Mouse (Mus musculus) cerebellum, adult 11 months (tissue): ENCODE measurements around the gene Ube2o.
A peak's percentile ranks its signal among the peaks of the same experiment; 100 is the strongest.
"Not testable (repeated sequence)": the region's sequence is repeated elsewhere in the genome, so short reads cannot be mapped to it uniquely, and the experiment has no call there.

Experiments
- DNase-seq: peaks from one replicate; pipeline ENCODE4 v3.0.0; 2022

Ube2o gene

GRCm38 (mm10) chr11:116508689-116509088 lies 72.6 kb downstream of the Ube2o start:
- no peak for DNase-seq

- no peak for DNase-seq
These were observed 74.9 kb downstream of the Ube2o start for GRCm38 (mm10) chr11:116506151-116506875.

GRCm38 (mm10) chr11:116505573-116505972 lies 75.7 kb downstream of the Ube2o start:
- DNase-seq: no peak

GRCm38 (mm10) chr11:116504516-116504915 lies 76.7 kb downstream of the Ube2o start:
- DNase-seq: no peak

GRCm38 (mm10) chr11:116501005-116501746 lies 80.1 kb downstream of the Ube2o start:
- no peak for DNase-seq

- DNase-seq: no peak
These were observed 82.2 kb downstream of the Ube2o start for GRCm38 (mm10) chr11:116499018-116499417.

GRCm38 (mm10) chr11:116498596-116498995 lies 82.7 kb downstream of the Ube2o start:
- no peak for DNase-seq

- DNase-seq: no peak
These were observed 83.9 kb downstream of the Ube2o start for GRCm38 (mm10) chr11:116497313-116497712.

GRCm38 (mm10) chr11:116494474-116495174 lies 86.6 kb downstream of the Ube2o start:
- no peak for DNase-seq

GRCm38 (mm10) chr11:116493795-116494252 lies 87.4 kb downstream of the Ube2o start, which contains the start of gene Prpsap1:
Prpsap1 (minus strand) TSS chr11:116494202.
- DNase-seq: no peak

- DNase-seq: no peak
These were observed 88.1 kb downstream of the Ube2o start for GRCm38 (mm10) chr11:116493191-116493590.

- DNase-seq: not testable (repeated sequence)
These were observed 88.7 kb downstream of the Ube2o start for GRCm38 (mm10) chr11:116492507-116492906.

- DNase-seq: no peak
These were observed 89.9 kb downstream of the Ube2o start for GRCm38 (mm10) chr11:116491338-116491737.

GRCm38 (mm10) chr11:116490232-116491107 lies 90.8 kb downstream of the Ube2o start:
- DNase-seq: peak; percentile 81

- no peak for DNase-seq
These were observed 91.4 kb downstream of the Ube2o start for GRCm38 (mm10) chr11:116489771-116490231.

- no peak for DNase-seq
These were observed 92.4 kb downstream of the Ube2o start for GRCm38 (mm10) chr11:116488693-116489375.

- DNase-seq: no peak
These were observed 93.0 kb downstream of the Ube2o start for GRCm38 (mm10) chr11:116488207-116488606.
